Mouse (Mus musculus) midbrain, postnatal 0 days (tissue): ENCODE measurements around the gene Tm6sf1. TPM values are rescaled to one million over a fixed set of nuclear protein-coding genes. Genes with fewer than 3 reads are reported as not detected.

ENCODE experiments used
- ATAC-seq: fragments of 200-750 bp; cut with Nextera tagmentation; 2 replicates; pipeline ENCODE4 v1.8.0; 2017; ENCODE audit warnings: moderate number of reproducible peaks, mild to moderate bottlenecking, moderate TSS enrichment, moderate library complexity; ENCODE audit not compliant: low FRiP score
- DNase-seq: peaks from one replicate; pipeline ENCODE4 v3.0.0-alpha.2; 2015; ENCODE audit warnings: low spot score
- H3K27ac ChIP-seq: fragments of 300-500 bp; sonication (generic); 2 replicates; pipeline ENCODE4 v1.5.1; 2014; ENCODE audit warnings: low read depth, mild to moderate bottlenecking, low read length, mixed read lengths
- H3K27me3 ChIP-seq: fragments of 300-500 bp; sonication (generic); 2 replicates; pipeline ENCODE4 v1.6.1; 2014; ENCODE audit warnings: low read length, control low read depth, mixed read lengths; ENCODE audit not compliant: insufficient read depth
- H3K36me3 ChIP-seq: fragments of 300-500 bp; sonication (generic); 2 replicates; pipeline ENCODE4 v1.6.1; 2014; ENCODE audit warnings: low read length, control low read depth, mixed read lengths; ENCODE audit not compliant: insufficient read depth
- H3K4me1 ChIP-seq: fragments of 300-500 bp; sonication (generic); 2 replicates; pipeline ENCODE4 v1.6.1; 2014; ENCODE audit warnings: mild to moderate bottlenecking, control low read depth, antibody characterized with exemption, low read length, mixed read lengths; ENCODE audit not compliant: insufficient read depth
- H3K4me2 ChIP-seq: fragments of 300-500 bp; sonication (generic); 2 replicates; pipeline ENCODE4 v1.6.1; 2014; ENCODE audit warnings: low read depth, mild to moderate bottlenecking, low read length, mixed read lengths; ENCODE audit not compliant: poor library complexity, severe bottlenecking
- H3K4me3 ChIP-seq: fragments of 300-500 bp; sonication (generic); 2 replicates; pipeline ENCODE4 v1.5.1; 2014; ENCODE audit warnings: low read depth, mild to moderate bottlenecking, low read length, moderate library complexity
- H3K9ac ChIP-seq: fragments of 300-500 bp; sonication (generic); replicated peaks from 2 replicates; pipeline ENCODE4 v1.6.1; 2014; ENCODE audit warnings: mild to moderate bottlenecking, low read length, moderate library complexity, mixed read lengths; ENCODE audit not compliant: poor library complexity, severe bottlenecking
- H3K9me3 ChIP-seq: fragments of 300-500 bp; sonication (generic); 2 replicates; pipeline ENCODE4 v1.6.1; 2016; ENCODE audit warnings: low read length, control low read depth
- CTCF ChIP-seq: IDR thresholded peaks from 2 replicates; pipeline ENCODE4 v1.5.1; 2016; ENCODE audit warnings: antibody characterized with exemption, mild to moderate bottlenecking
- WGBS: fragments of 180-500 bp; shearing (Covaris S2); extraction: QIAGEN DNeasy Blood & Tissue Kit; methylation state at CpG from one replicate; pipeline ENCODE4 v1.1.7; 2014; 5-methylcytosine and 5-hydroxymethylcytosine counted together
- polyA plus RNA-seq: library from polyadenylated mRNA; unstranded; fragments of >200 nt; fragmentation: Nextera tagmentation; extraction: Ambion mirVana; gene quantifications from 2 replicates; pipeline ENCODE4 v1.2.1, GENCODE M21; 2015
- total RNA-seq: library from RNA; depleted of rRNA; stranded (reverse); fragments of >200 nt; gene quantifications from 2 replicates; pipeline ENCODE4 v1.2.3, GENCODE M21; 2014; rRNA removed

The Tm6sf1 gene
- 8.7 and 15.2 TPM in 2 replicates for total RNA-seq
- 7.9 and 9.8 TPM in 2 replicates for polyA plus RNA-seq

DNA sequence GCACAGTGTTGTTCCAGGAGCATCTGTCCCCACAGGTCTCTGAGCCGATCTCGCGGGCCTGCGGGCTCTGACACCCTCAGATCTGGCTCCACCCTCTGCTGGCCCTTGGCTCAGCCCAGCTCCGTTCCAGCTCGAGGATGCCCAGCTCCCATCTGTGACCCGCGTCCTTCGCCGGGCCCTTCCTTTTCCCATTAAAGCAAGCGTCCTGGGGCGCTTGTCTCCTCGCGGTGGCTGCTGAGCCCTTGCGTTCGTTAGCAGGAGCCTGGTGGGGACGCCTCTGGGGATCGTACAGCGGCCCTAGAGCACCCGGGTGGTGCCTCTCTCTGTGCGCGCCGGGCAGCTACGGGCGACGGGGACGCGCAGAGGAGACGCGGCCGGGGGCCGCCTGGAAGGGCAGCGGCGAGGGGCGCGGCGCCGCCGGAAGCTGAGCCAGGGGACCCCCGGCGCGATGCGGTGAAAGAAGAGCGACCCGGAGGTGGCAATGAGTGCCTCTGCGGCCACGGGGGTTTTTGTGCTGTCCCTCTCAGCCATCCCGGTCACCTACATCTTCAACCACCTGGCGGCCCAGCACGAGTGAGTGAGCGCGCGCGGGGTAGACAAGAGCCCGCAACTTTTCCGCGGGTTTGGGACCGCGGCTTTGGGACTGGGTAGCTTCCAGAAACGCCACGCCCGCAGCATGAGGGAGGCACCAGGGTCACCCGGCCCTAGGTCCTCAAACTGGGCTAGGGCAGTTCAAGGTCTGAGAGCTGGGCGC, at the start of gene Tm6sf1:
Tm6sf1 (plus strand) TSS at position 34 of the 754 bp plus-strand sequence.
- peaks cover 4% of the 10 kb centered on the region; the same call in 1 of the 2 replicates for H3K4me1 ChIP-seq
- ATAC-seq, result peak; percentile 85
- no peak for DNase-seq
- peak within 1 kb of the TSS; percentile 96 for H3K4me2 ChIP-seq
- H3K4me3 ChIP-seq, result peak within 1 kb of the TSS; percentile 75
- TF ChIP-seq CTCF, result peak; percentile 5; the same call in 1 of the 2 replicates
- H3K9me3 ChIP-seq, result no peaks in the 10 kb centered on the region
- no peaks in the 10 kb centered on the region for H3K36me3 ChIP-seq
- peak within 1 kb of the TSS; percentile 71 for H3K9ac ChIP-seq
- under 1% methylated on average over 61 of the region's 64 CpGs for WGBS
- H3K27ac ChIP-seq, result 0 out of 2 replicates have a peak within 1 kb of the TSS, but pooled peaks have one; percentile 32
- no peaks in the 10 kb centered on the region for H3K27me3 ChIP-seq

DNA sequence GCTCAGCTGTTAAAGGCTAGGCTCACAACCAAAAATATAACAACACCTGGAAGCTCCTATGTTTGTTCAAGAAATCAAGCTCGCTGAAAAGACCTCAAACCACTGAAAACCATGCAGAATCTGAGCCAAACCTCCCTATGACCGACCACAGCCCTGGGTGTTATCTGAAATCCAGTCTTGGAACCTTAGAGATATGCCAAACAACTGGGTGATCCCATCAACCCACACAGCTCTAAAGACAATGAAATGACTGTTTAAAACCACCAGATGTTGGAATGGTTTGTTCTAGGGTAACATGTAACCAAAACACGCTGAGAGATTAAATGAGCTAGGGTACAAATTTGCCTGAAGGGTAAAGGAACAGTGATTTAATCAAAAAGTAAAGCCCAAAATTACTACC, 33.9 kb upstream of the Tm6sf1 start:
- Histone ChIP-seq H3K4me3 (no peak overlapping the region), H3K4me1 (peaks cover 20% of the 10 kb centered on the region; the same call in 1 of the 2 replicates), H3K27me3 (no peaks in the 10 kb centered on the region), H3K9ac (no peak overlapping the region), H3K36me3 (no peaks in the 10 kb centered on the region), H3K27ac (no peak overlapping the region), H3K4me2 (peak overlapping the region; percentile 37; the same call in 1 of the 2 replicates), H3K9me3 (no peaks in the 10 kb centered on the region)
- ATAC-seq, result no peak
- DNase-seq, result no peak
- no peak for TF ChIP-seq CTCF
- 79% methylated on average over 3 of the region's 3 CpGs for WGBS

DNA sequence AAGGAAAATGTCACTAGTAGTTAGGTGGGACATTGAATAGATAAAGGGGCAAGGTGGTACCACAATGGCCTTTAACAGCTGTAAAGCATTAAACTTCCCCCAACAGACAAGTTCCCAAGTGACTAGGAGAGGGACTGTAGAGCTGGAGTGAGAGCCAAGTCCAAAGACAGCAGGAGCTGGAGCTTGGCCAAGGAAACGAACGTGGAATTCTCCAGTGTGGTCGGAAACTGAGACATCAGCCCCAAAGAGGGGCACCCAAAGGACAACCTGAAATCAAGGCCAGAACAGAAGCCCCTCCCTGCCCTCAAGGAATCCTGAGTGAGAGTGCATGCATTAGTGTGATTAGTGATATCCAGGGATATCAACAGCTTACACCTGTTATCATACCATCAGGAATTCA, 33.4 kb upstream of the Tm6sf1 start:
- no peak for DNase-seq
- ATAC-seq, result no peak
- Histone ChIP-seq H3K27ac (no peak overlapping the region), H3K36me3 (no peaks in the 10 kb centered on the region), H3K4me1 (peaks cover 20% of the 10 kb centered on the region; the same call in 1 of the 2 replicates), H3K9ac (no peak overlapping the region), H3K4me3 (no peak overlapping the region), H3K9me3 (no peaks in the 10 kb centered on the region), H3K27me3 (no peaks in the 10 kb centered on the region), H3K4me2 (peak overlapping the region; percentile 37)
- 41% methylated on average over 3 of the region's 3 CpGs for WGBS
- no peak for TF ChIP-seq CTCF

DNA sequence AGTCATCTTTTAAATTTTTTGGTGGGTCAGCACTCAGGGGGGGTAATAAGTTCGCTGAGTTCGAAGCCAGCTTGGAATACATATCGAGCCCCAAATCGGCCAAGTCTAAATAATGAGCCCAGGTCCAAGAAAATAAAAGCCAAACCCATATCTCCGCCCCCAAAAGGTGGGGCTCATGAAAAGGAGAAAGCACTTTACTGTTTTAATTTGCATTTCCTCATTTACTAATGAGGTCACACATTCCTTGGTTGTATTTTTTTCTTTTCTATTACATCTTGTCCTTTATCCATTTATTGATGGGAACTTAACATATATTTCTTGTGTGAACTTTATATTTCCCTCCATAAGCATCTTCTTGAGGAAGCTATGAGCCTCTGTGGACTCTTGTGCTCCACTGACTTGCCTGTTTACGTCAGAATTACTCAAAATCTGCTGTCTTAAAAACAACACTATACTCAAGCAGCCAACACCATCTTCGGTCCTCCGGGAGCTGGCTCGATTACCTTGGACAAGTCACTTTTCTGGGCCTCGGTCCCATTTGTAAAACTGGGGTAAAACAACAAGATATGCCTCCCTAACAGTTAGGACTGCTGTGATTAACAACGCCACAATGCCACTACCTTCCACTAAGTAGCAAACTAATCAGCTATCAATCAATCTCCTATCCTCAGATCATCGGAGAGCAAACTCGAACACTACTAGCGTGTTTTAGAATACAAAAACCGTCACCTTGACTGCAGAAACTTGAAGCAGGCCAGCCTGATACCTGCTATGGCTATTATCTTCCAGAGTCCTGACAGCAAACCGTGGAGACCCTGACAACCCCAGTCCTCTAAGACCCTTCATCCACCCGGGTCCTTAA, 30.8 kb upstream of the Tm6sf1 start:
- Histone ChIP-seq H3K9me3 (no peaks in the 10 kb centered on the region), H3K27me3 (no peaks in the 10 kb centered on the region), H3K4me1 (peaks cover 20% of the 10 kb centered on the region; the same call in 1 of the 2 replicates), H3K4me3 (peak overlapping the region; percentile 77), H3K4me2 (peak overlapping the region; percentile 78), H3K27ac (peak overlapping the region; percentile 96), H3K36me3 (no peaks in the 10 kb centered on the region), H3K9ac (peak overlapping the region; percentile 86)
- 0 out of 2 replicates have a peak, but pooled peaks have one; percentile 9 for ATAC-seq
- DNase-seq, result peak; percentile 36
- 20% methylated on average over 17 of the region's 17 CpGs for WGBS
- TF ChIP-seq CTCF, result no peak

DNA sequence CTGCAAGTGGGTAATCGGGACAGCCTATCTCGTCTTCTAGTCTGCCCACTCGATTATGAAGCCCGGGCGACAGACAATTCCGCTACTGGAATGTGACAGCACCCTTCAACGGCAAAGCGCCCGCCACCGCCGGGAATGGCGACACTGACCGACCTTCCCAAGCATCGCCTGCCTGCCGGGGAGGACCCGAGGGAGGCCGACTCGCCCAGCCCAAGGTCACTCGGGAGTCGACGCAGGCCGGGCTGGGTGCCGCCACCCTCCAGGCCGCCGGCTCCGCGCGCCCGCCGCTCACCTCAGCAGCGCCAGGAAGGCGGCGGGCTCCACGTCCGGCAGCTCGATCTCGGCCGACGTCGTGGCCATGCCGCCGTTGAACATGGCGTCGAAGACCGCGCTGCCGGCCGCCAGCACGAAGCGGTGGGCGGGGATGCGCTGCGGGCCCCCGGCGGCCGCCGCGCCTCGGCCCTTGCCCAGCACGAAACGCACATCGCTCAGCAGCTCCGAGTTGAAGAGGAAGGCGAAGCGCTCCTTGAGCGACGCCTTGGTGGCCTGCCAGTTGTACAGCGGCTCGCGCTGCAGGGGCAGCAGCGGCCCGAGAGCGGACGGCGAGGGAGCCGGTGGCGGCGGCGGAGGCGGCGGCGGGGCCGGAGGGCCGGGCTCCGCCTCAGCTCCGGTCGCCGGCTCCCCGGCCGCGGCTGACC, 30.0 kb upstream of the Tm6sf1 start:
- WGBS, result under 1% methylated on average over 60 of the region's 91 CpGs
- Histone ChIP-seq H3K27ac (peak overlapping the region; percentile 96), H3K9me3 (no peaks in the 10 kb centered on the region), H3K4me3 (peak overlapping the region; percentile 77), H3K27me3 (no peaks in the 10 kb centered on the region), H3K4me1 (peaks cover 20% of the 10 kb centered on the region; the same call in 1 of the 2 replicates), H3K36me3 (no peaks in the 10 kb centered on the region), H3K9ac (peak overlapping the region; percentile 86), H3K4me2 (peak overlapping the region; percentile 78)
- no peak for TF ChIP-seq CTCF
- ATAC-seq (no peak; the same call in none of the 2 replicates), DNase-seq (peak; percentile 51)
